Mouse (Mus musculus) cerebellum, adult 11 months (tissue): ENCODE results near the gene Phyhd1.

Source experiments
- DNase-seq: peaks from one replicate; pipeline ENCODE4 v3.0.0; 2022

Gene Phyhd1

GRCm38 (mm10) chr2:30265767-30266253 lies at the start of gene Phyhd1:
Gene Phyhd1, plus strand, starts transcription at chr2:30266203.
- DNase-seq, result peak; percentile 61

GRCm38 (mm10) chr2:30216293-30216692 lies 49.7 kb upstream of the Phyhd1 start:
- DNase-seq, result no peak

GRCm38 (mm10) chr2:30235593-30235992 lies 30.4 kb upstream of the Phyhd1 start:
- DNase-seq, result no peak

GRCm38 (mm10) chr2:30236426-30237198 lies 29.4 kb upstream of the Phyhd1 start:
- DNase-seq, result no peak

- DNase-seq, result peak; percentile 99
Observed at GRCm38 (mm10) chr2:30237199-30237880, 28.7 kb upstream of the Phyhd1 start, which contains the start of gene Lrrc8a. Gene Lrrc8a, plus strand, starts transcription at chr2:30237715.

- DNase-seq, result no peak
Observed at GRCm38 (mm10) chr2:30237881-30238280, 28.1 kb upstream of the Phyhd1 start.

- DNase-seq, result peak; percentile 12
Observed at GRCm38 (mm10) chr2:30238906-30239465, 27.0 kb upstream of the Phyhd1 start.

- peak; percentile 17 for DNase-seq
Observed at GRCm38 (mm10) chr2:30239777-30240176, 26.2 kb upstream of the Phyhd1 start.

GRCm38 (mm10) chr2:30240267-30240666 lies 25.7 kb upstream of the Phyhd1 start, which contains the start of gene Gm28035:
Gene Gm28035, plus strand, starts transcription at chr2:30240567.
- DNase-seq, result no peak

GRCm38 (mm10) chr2:30242509-30242908 lies 23.5 kb upstream of the Phyhd1 start:
- DNase-seq, result peak; percentile 54

- DNase-seq, result no peak
Observed at GRCm38 (mm10) chr2:30243391-30243790, 22.6 kb upstream of the Phyhd1 start.

- no peak for DNase-seq
Observed at GRCm38 (mm10) chr2:30244595-30245178, 21.3 kb upstream of the Phyhd1 start.

GRCm38 (mm10) chr2:30247036-30247435 lies 19.0 kb upstream of the Phyhd1 start:
- DNase-seq, result no peak

- no peak for DNase-seq
Observed at GRCm38 (mm10) chr2:30247681-30248080, 18.3 kb upstream of the Phyhd1 start.

- DNase-seq, result no peak
Observed at GRCm38 (mm10) chr2:30249182-30249581, 16.8 kb upstream of the Phyhd1 start.

GRCm38 (mm10) chr2:30250166-30251128 lies 15.6 kb upstream of the Phyhd1 start:
- no peak for DNase-seq

GRCm38 (mm10) chr2:30251417-30252104 lies 14.4 kb upstream of the Phyhd1 start:
- DNase-seq, result no peak

- no peak for DNase-seq
Observed at GRCm38 (mm10) chr2:30252521-30252920, 13.5 kb upstream of the Phyhd1 start.

GRCm38 (mm10) chr2:30253809-30254208 lies 12.2 kb upstream of the Phyhd1 start:
- DNase-seq, result no peak

- no peak for DNase-seq
Observed at GRCm38 (mm10) chr2:30255631-30256395, 10.2 kb upstream of the Phyhd1 start.
